Mouse (Mus musculus): ENCODE measurements around the gene Uckl1.

DNA sequence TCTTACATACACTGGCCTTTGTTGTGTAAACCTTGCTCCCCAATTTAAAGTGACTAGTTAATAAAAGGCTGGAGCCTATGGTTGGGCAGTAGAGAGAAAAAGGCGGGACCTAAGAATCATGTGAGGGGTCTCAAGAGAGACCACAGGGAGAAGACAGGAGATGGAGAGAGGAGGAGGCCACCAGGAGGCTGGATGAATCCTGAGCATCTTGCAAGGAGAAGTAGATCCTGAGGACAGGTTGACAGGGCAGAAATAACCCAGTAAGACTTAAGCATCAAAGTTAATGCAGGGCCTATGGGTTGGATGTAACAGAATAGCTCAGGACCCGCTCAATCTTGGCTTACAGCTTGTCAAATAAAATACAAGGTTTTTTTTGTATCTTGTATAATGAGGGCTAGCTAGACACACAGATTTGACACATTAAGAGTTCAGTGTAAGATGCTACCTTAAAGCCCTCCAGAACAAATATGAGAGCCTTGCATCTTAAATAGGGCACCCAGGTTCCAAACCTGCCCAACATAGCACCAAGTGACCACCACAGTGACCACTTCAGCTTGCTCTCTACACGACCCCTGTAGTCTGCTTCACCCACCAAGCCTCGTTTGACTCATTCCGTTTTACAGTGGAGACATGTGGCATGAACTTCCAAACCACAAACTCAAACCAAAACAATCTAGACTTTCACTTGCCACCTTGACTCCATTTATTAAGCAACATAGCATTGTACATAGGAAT, 34.2 kb upstream of the Uckl1 start:
- TF ChIP-seq POLR2A (IDR thresholded peaks at IDR 0.05; ENCODE audit: control insufficient read depth, extremely low read depth, insufficient read depth, low read length, poor library complexity) (no peak), CTCF (IDR thresholded peaks at IDR 0.05; ENCODE audit: borderline replicate concordance, control insufficient read depth, extremely low read depth, insufficient read depth, low read length, poor library complexity) (no peak)
